Mouse (Mus musculus) ES-E14 (cell line): ENCODE results near the gene Lin54. TPM values are rescaled to one million over a fixed set of nuclear protein-coding genes. Genes with fewer than 3 reads are reported as not detected.

Source experiments
- DNase-seq: peaks from one replicate; pipeline ENCODE4 v3.0.0-alpha.2; 2013; ENCODE audit warnings: low read depth, low spot score
- H3K27ac ChIP-seq: 2 replicates; pipeline ENCODE4 v1.5.1; 2012; ENCODE audit warnings: low read depth, mild to moderate bottlenecking, low read length, moderate library complexity, mixed read lengths; ENCODE audit not compliant: poor library complexity, insufficient read depth, severe bottlenecking
- H3K36me3 ChIP-seq: 2 replicates; pipeline ENCODE4 v1.6.1; 2012; ENCODE audit warnings: mild to moderate bottlenecking, low read length, moderate library complexity, mixed read lengths; ENCODE audit not compliant: control insufficient read depth, poor library complexity, insufficient read depth, severe bottlenecking
- H3K4me1 ChIP-seq, 2 experiments: fragments of 150-350 bp in 1 of 2; sonication (generic) in 1 of 2; 2 replicates each; pipeline ENCODE4 v1.6.1; 2012; ENCODE audit warnings: low read length in 2 of 2, mild to moderate bottlenecking in 1 of 2, mixed read lengths in 1 of 2; ENCODE audit not compliant: control insufficient read depth in 2 of 2, insufficient read depth in 2 of 2, poor library complexity in 1 of 2
- H3K4me3 ChIP-seq, 2 experiments: fragments of 150-350 bp in 1 of 2; sonication (generic) in 1 of 2; 2 replicates each; pipeline ENCODE4 v1.5.1; 2012; ENCODE audit warnings: low read length in 2 of 2, low read depth in 1 of 2, mild to moderate bottlenecking in 1 of 2, mixed read lengths in 1 of 2; ENCODE audit not compliant: insufficient read depth in 1 of 2, poor library complexity in 1 of 2, severe bottlenecking in 1 of 2
- H3K9ac ChIP-seq: 2 replicates; pipeline ENCODE4 v1.6.1; 2012; ENCODE audit warnings: low read depth, mild to moderate bottlenecking, low read length, mixed read lengths; ENCODE audit not compliant: poor library complexity, insufficient read depth, severe bottlenecking
- H3K9me3 ChIP-seq: fragments of 150-350 bp; sonication (generic); 2 replicates; pipeline ENCODE4 v1.6.1; 2012; ENCODE audit warnings: low read depth, mild to moderate bottlenecking, low read length; ENCODE audit not compliant: control insufficient read depth, insufficient read depth
- CHD2 ChIP-seq: IDR thresholded peaks from 2 replicates; pipeline ENCODE4 v1.6.1; 2014; ENCODE audit warnings: mild to moderate bottlenecking, low read depth, low read length, inconsistent platforms
- HCFC1 ChIP-seq: IDR thresholded peaks from 2 replicates; pipeline ENCODE4 v1.6.1; 2012; ENCODE audit warnings: low read length, inconsistent platforms, borderline replicate concordance; ENCODE audit not compliant: insufficient read depth
- MAFK ChIP-seq: IDR thresholded peaks from 2 replicates; pipeline ENCODE4 v1.6.1; 2014; ENCODE audit warnings: mild to moderate bottlenecking, low read depth, low read length, inconsistent platforms; ENCODE audit not compliant: insufficient read depth
- ZC3H11A ChIP-seq: IDR thresholded peaks from 2 replicates; pipeline ENCODE4 v1.6.1; 2012; ENCODE audit warnings: low read depth, mild to moderate bottlenecking, inconsistent platforms, low read length, borderline replicate concordance
- ZNF384 ChIP-seq: IDR thresholded peaks from 2 replicates; pipeline ENCODE4 v1.6.1; 2012; ENCODE audit warnings: low read depth, low read length, inconsistent platforms
- in situ Hi-C, 2 experiments: fragments of 600-800 bp; cut with MboI; formaldehyde crosslinking; loops; one replicate each; pipeline ENCODE4 v1.15.1; 2025; ENCODE audit warnings: low sequenced_read_pairs in 2 of 2, inconsistent platforms in 1 of 2; ENCODE audit not compliant: unreplicated experiment in 2 of 2
- total RNA-seq: library from RNA; depleted of rRNA; stranded (reverse); fragments of 300-350 nt; gene quantifications from 2 replicates; pipeline ENCODE4 v1.2.3, GENCODE M21; 2012; rRNA removed

The Lin54 gene
- total RNA-seq: 27.8 and 41.8 TPM in 2 replicates

DNA sequence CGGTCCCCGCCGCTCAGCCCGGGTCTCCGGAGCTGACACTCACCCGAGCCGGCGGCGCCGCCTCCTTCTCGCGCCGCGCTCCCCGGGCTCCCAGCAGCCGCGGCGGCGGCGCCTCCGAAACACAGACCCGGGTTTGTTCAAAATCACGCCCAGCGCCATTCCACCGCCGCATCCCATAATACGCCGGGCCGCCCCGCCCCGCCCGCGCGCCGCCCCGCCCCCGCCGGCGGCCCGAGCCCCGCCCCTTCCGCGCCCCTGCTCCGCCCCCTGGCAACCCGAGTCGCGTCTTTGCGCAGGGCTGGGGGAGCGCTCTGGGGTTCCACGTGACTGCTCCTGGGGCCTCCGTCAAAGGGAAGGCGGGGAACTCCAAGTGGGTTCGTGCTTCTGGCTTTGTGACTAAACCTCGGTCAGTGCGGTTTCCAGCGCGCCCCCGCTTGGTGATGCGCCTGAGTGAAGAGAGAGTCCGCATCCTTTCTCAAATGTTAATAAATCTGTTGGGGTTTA is at the start of gene Lin54:
Lin54 (minus strand) TSS at position 182 of the 504 bp plus-strand sequence.
- H3K9me3 ChIP-seq: no peaks in the 10 kb centered on the region; the same call in 1 of the 2 replicates
- in situ Hi-C loops: no loop called here

DNA sequence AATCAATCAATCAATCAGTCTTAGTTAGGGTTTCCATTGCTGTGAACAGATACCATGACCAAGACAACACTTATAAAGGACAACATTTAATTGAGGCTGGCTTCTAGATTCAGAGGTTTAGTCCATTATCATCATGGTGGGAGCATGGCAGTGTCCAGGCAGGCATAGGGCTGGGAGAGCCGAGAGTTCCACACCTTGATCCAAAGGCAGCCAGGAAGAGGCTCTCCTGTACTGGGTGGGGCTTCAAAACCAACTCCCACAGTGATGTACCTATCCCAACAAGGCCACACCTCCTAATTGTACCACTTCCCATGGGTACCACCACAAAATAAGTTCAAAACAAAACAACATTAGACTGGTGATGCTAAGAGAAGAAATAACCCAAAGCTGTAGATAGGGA is 49.7 kb upstream of the Lin54 start:
- Histone ChIP-seq H3K9me3 (no peaks in the 10 kb centered on the region), H3K4me3 (no peak overlapping the region), H3K36me3 (peaks cover 10% of the 10 kb centered on the region), H3K4me1 (no peaks in the 10 kb centered on the region), H3K27ac (no peak overlapping the region), H3K9ac (no peak overlapping the region)
- in situ Hi-C loops: no loop called here
- TF ChIP-seq MAFK: no peak
- no peak for TF ChIP-seq CHD2
- no peak for TF ChIP-seq HCFC1
- TF ChIP-seq ZC3H11A: no peak
- DNase-seq: no peak

More for the DNA sequence above, at the start of gene Lin54:
- no peak for TF ChIP-seq HCFC1
- no peak for TF ChIP-seq MAFK
- no peak for TF ChIP-seq CHD2
- TF ChIP-seq ZNF384: no peak
- no peak for TF ChIP-seq ZC3H11A
- peak; percentile 80 for DNase-seq
- H3K36me3 ChIP-seq: no peaks in the 10 kb centered on the region
- peak within 1 kb of the TSS; percentile 82 to 95 for H3K4me3 ChIP-seq
- peaks cover 0 to 4% of the 10 kb centered on the region in 2 experiments; a peak in 1 of 4 replicates for H3K4me1 ChIP-seq
- no peak within 1 kb of the TSS for H3K27ac ChIP-seq
- peak within 1 kb of the TSS; percentile 82 for H3K9ac ChIP-seq

DNA sequence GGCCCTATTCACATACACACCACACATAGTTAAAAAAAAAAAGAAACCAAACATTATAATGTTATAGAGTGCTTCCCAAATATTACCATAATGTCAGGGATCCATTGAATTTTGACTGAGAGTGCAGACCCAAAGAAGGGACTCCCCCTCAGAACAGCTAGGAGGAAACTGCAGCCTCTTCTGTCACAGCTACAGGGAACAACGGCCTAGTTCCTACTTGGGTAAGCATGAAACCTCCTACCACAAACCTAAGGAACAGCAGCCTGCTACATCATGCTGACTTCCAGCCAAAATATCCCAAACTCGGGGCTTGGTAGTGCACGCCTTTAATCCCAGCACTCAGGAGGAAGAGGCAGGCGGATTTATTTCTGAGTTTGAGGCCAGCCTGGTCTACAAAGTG is 48.9 kb upstream of the Lin54 start:
- Histone ChIP-seq H3K9ac (no peak overlapping the region), H3K4me1 (no peaks in the 10 kb centered on the region), H3K36me3 (peaks cover 15% of the 10 kb centered on the region), H3K27ac (no peak overlapping the region), H3K4me3 (no peak overlapping the region), H3K9me3 (no peaks in the 10 kb centered on the region)
- no peak for DNase-seq
- in situ Hi-C loops: no loop called here
- TF ChIP-seq CHD2 (no peak), MAFK (no peak), ZNF384 (no peak), ZC3H11A (no peak), HCFC1 (no peak)

DNA sequence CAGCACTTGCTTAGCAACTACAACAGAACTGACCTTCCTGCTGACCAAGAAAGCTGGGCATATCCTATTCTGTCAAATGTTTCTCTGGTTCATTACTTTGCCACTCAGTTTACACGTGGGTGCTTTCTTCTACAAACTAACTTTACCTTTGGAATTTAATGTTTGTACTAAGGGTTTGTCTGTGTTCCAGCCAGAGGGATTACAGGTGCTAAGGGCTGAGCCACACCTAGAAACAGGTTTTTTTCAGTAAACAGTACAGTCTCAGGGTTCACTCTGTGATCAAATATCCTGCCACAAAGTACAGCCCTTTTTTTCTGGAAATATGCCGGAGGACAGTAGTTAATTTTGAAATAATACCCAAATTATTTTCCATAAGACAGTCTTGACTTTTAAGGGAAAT is 47.8 kb upstream of the Lin54 start:
- Histone ChIP-seq H3K36me3 (peaks cover 20% of the 10 kb centered on the region), H3K9ac (no peak overlapping the region), H3K27ac (no peak overlapping the region), H3K4me3 (no peak overlapping the region), H3K9me3 (no peaks in the 10 kb centered on the region), H3K4me1 (no peaks in the 10 kb centered on the region)
- TF ChIP-seq ZC3H11A: no peak
- no peak for TF ChIP-seq CHD2
- no peak for TF ChIP-seq HCFC1
- no peak for TF ChIP-seq ZNF384
- in situ Hi-C loops: no loop called here
- no peak for DNase-seq
